Mouse (Mus musculus) heart, postnatal 0 days (tissue): ENCODE results near the gene Scarb2.

Source experiments
- CTCF ChIP-seq: IDR thresholded peaks from 2 replicates; pipeline ENCODE4 v1.5.1; 2016; ENCODE audit warnings: antibody characterized with exemption, control low read depth, low read depth
- EP300 ChIP-seq: IDR thresholded peaks from 2 replicates; pipeline ENCODE4 v1.6.1; 2016; ENCODE audit warnings: antibody characterized with exemption, low read depth

GRCm38 (mm10) chr5:92554443-92554842, 47.8 kb upstream of the Scarb2 start:
- TF ChIP-seq CTCF (no peak), EP300 (no peak)
